Mouse (Mus musculus): Measurements from ENCODE around the gene Wdr66. TPM values are rescaled to one million over a fixed set of nuclear protein-coding genes. Genes with fewer than 3 reads are reported as not detected.
A peak's percentile ranks its signal among the peaks of the same experiment; 100 is the strongest.

Gene Wdr66
- polyA plus RNA-seq, 1 experiment from 2014 or later, result 1.5 TPM

DNA sequence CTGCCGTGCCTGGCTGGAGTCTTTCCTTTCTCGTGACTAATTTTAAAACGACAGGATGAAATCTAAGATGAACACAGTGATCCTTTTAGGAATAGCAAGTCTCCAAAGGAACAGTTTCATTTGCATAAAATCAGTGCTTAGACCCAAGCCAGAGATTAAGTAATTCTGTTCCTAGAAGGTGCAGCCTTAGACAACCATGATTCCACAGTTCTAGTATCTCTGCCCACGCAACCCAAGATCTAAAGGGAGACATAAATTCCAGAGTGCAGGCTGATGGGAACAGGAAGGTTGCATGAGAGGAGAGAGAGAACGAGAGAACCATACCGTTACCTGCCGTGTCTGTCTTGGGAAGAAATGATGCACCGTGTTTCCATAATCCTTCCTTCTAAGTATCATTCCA lies 8.8 kb downstream of the Wdr66 start:
- no peaks in the 10 kb centered on the region for H3K27me3 ChIP-seq (ENCODE audit: control insufficient read depth, insufficient read depth, low read depth, low read length)
- H3K4me2 ChIP-seq (ENCODE audit: low read depth, low read length), result no peak overlapping the region
- H3K9me3 ChIP-seq (ENCODE audit: control insufficient read depth, low read length), result no peaks in the 10 kb centered on the region
- ATAC-seq (ENCODE audit: low read depth), result no peak
- no peaks in the 10 kb centered on the region for H3K36me3 ChIP-seq (ENCODE audit: control insufficient read depth, insufficient read depth, low read length)
- WGBS, result 79% methylated on average over 8 of the region's 8 CpGs
- H3K9ac ChIP-seq (ENCODE audit: low read length), result no peak overlapping the region
- 0 out of 2 replicates have a peak, but pooled peaks cover 9% of the 10 kb centered on the region for H3K4me1 ChIP-seq (replicated peaks; ENCODE audit: control insufficient read depth, insufficient read depth, low read length)
- H3K27ac ChIP-seq (ENCODE audit: low read length), result no peak overlapping the region
- no peak overlapping the region for H3K4me3 ChIP-seq (ENCODE audit: low read length)

GRCm38 (mm10) chr5:123266909-123267308 lies 15.0 kb downstream of the Wdr66 start:
- Histone ChIP-seq H3K9me3 (ENCODE audit: control insufficient read depth, low read length) (peaks cover 2% of the 10 kb centered on the region; the same call in 1 of the 2 replicates), H3K36me3 (ENCODE audit: control insufficient read depth, insufficient read depth, low read length) (no peaks in the 10 kb centered on the region), H3K27me3 (ENCODE audit: control insufficient read depth, insufficient read depth, low read depth, low read length) (no peaks in the 10 kb centered on the region), H3K27ac (ENCODE audit: low read length) (no peak overlapping the region), H3K9ac (ENCODE audit: low read length) (no peak overlapping the region), H3K4me3 (ENCODE audit: low read length) (no peak overlapping the region), H3K4me1 (replicated peaks; ENCODE audit: control insufficient read depth, insufficient read depth, low read length) (no peaks in the 10 kb centered on the region), H3K4me2 (ENCODE audit: low read depth, low read length) (no peak overlapping the region)
- 81% methylated on average over 3 of the region's 3 CpGs for WGBS
- no peak for ATAC-seq (ENCODE audit: low read depth)

DNA sequence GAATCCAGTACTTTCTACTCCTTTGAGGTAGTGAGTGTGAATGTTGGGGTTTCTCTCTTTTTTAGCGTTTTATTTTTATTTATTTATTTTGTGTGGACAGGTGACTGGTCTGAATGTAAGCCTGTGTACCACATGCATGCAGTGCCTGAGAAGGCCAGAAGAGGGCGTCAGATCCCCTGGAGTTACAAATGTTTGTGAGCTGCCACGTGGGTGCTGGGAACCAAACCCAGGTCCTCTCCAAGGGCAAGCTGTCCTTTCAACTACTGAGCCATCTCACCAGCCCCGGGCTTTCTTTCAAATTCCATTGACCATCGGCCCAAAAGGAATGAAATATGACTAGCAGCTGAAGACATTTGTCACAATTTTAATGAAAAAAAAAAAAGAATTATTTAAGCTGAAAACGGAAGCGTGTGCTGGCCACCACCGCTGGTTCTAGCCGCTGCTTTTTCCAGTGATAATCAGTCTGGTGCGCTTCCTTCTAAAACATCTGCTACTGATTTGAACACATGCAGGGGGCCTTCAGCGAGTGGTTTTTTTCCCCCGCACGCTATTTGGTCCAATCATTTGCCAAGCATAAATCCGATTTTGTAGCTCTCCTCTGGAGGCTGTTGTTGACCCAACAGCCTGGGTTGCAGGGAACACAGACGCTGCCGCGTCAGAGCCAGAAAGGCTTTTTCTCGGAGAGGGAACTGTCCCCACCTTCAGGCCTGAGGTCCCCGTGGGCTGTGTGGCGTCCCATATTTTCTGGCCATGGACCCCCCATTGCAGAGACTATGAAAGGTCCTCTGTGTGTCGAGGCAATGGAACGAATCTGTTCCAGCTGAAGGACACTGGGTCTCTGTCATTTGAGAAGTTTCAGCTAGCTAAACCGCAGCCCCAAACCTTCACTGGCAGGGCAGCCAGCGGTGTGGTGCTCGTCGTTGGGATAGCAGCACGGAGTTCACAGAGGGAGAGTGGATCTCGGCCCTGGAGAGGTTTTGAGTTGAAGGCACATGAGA lies 16.9 kb downstream of the Wdr66 start:
- H3K27me3 ChIP-seq (ENCODE audit: control insufficient read depth, insufficient read depth, low read depth, low read length), result no peaks in the 10 kb centered on the region
- no peak overlapping the region for H3K9ac ChIP-seq (ENCODE audit: low read length)
- H3K9me3 ChIP-seq (ENCODE audit: control insufficient read depth, low read length), result peaks cover 2% of the 10 kb centered on the region; the same call in 1 of the 2 replicates
- no peaks in the 10 kb centered on the region for H3K4me1 ChIP-seq (replicated peaks; ENCODE audit: control insufficient read depth, insufficient read depth, low read length)
- no peak overlapping the region for H3K4me3 ChIP-seq (ENCODE audit: low read length)
- H3K36me3 ChIP-seq (ENCODE audit: control insufficient read depth, insufficient read depth, low read length), result no peaks in the 10 kb centered on the region
- no peak overlapping the region for H3K4me2 ChIP-seq (ENCODE audit: low read depth, low read length)
- WGBS, result 78% methylated on average over 28 of the region's 28 CpGs
- H3K27ac ChIP-seq (ENCODE audit: low read length), result no peak overlapping the region
- no peak for ATAC-seq (ENCODE audit: low read depth)

DNA sequence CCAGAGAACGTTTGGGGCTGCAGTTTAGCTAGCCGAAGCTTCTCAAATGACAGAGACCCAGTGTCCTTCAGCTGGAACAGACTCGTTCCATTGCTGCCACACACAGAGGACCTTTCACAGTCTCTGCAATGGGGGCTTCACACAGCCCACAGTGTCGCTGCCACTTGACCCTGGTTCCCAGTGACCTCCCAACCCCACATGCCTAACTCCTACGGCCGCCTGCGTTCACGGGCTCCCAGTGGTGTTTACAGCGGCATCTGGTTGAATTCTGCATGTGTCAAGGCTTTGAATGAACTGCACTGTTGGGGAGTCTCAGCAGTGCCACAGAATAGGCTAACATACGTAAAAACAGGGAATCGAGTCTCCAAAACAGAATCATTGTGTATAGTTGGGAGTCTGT lies 19.0 kb downstream of the Wdr66 start:
- no peak for ATAC-seq (ENCODE audit: low read depth)
- H3K4me2 ChIP-seq (ENCODE audit: low read depth, low read length), result no peak overlapping the region

DNA sequence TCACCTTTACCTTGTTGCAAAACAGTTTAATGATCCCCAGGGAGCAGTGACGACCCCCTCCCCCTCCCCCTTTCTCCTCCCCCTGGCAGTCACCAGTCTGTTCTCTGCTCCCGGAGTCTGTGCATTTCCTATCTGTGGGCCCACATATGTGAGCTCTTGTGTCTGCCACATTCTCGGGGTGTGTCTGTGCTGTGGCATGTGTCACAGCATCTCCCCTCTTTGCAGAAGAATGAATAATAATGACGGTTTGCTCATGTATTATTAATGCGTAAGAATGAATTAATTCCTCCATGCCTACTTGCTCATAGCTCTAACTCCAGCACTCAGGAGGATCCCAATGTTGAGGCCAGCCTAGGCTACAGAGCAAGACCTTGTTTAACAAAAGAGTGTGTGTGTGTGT lies 21.0 kb downstream of the Wdr66 start:
- H3K9me3 ChIP-seq (ENCODE audit: control insufficient read depth, low read length), result peaks cover 2% of the 10 kb centered on the region; the same call in 1 of the 2 replicates
- no peak overlapping the region for H3K4me2 ChIP-seq (ENCODE audit: low read depth, low read length)
- peaks cover 5% of the 10 kb centered on the region; the same call in 1 of the 2 replicates for H3K4me1 ChIP-seq (replicated peaks; ENCODE audit: control insufficient read depth, insufficient read depth, low read length)
- WGBS, result 73% methylated on average over 5 of the region's 5 CpGs
- no peaks in the 10 kb centered on the region for H3K36me3 ChIP-seq (ENCODE audit: control insufficient read depth, insufficient read depth, low read length)
- no peak overlapping the region for H3K4me3 ChIP-seq (ENCODE audit: low read length)
- no peaks in the 10 kb centered on the region for H3K27me3 ChIP-seq (ENCODE audit: control insufficient read depth, insufficient read depth, low read depth, low read length)
- ATAC-seq (ENCODE audit: low read depth), result no peak
- no peak overlapping the region for H3K27ac ChIP-seq (ENCODE audit: low read length)
- no peak overlapping the region for H3K9ac ChIP-seq (ENCODE audit: low read length)

More for the DNA sequence above, 19.0 kb downstream of the Wdr66 start:
- Histone ChIP-seq H3K27ac (ENCODE audit: low read length) (no peak overlapping the region), H3K9ac (ENCODE audit: low read length) (no peak overlapping the region), H3K36me3 (ENCODE audit: control insufficient read depth, insufficient read depth, low read length) (no peaks in the 10 kb centered on the region), H3K9me3 (ENCODE audit: control insufficient read depth, low read length) (peaks cover 2% of the 10 kb centered on the region; the same call in 1 of the 2 replicates), H3K27me3 (ENCODE audit: control insufficient read depth, insufficient read depth, low read depth, low read length) (no peaks in the 10 kb centered on the region), H3K4me1 (replicated peaks; ENCODE audit: control insufficient read depth, insufficient read depth, low read length) (peaks cover 2% of the 10 kb centered on the region; the same call in 1 of the 2 replicates), H3K4me3 (ENCODE audit: low read length) (no peak overlapping the region)
- 62% methylated on average over 11 of the region's 11 CpGs for WGBS

GRCm38 (mm10) chr5:123276636-123277341 lies 24.9 kb downstream of the Wdr66 start:
- Histone ChIP-seq H3K4me1 (replicated peaks; ENCODE audit: control insufficient read depth, insufficient read depth, low read length) (peaks cover 5% of the 10 kb centered on the region; the same call in 1 of the 2 replicates), H3K9ac (ENCODE audit: low read length) (0 out of 2 replicates have a peak overlapping the region, but pooled peaks have one; percentile 11), H3K4me2 (ENCODE audit: low read depth, low read length) (peak overlapping the region; percentile 3; the same call in 1 of the 2 replicates), H3K36me3 (ENCODE audit: control insufficient read depth, insufficient read depth, low read length) (no peaks in the 10 kb centered on the region), H3K27ac (ENCODE audit: low read length) (peak overlapping the region; percentile 79), H3K27me3 (ENCODE audit: control insufficient read depth, insufficient read depth, low read depth, low read length) (no peaks in the 10 kb centered on the region), H3K4me3 (ENCODE audit: low read length) (no peak overlapping the region), H3K9me3 (ENCODE audit: control insufficient read depth, low read length) (no peaks in the 10 kb centered on the region)
- 67% methylated on average over 9 of the region's 9 CpGs for WGBS
- peak; percentile 39; the same call in 1 of the 2 replicates for ATAC-seq (ENCODE audit: low read depth)

DNA sequence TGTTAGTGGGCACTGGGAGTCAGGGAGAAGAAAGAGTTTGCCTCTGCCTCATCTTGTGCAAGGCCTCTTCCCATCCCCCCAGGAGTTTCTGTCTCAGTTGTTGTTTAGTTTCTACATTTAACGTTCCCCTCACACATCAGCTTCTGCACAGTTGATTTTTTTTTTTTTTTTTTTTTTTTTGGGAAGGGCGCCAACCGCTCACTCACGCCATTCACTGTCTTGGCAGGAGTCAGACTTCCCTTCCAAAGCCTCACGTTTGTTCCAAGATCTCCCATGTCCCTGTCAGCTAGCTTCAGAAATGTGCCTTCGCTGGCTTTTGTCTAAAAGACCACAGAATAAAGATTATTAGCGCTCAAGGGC lies 25.4 kb downstream of the Wdr66 start:
- H3K27ac ChIP-seq (ENCODE audit: low read length), result peak overlapping the region; percentile 79

DNA sequence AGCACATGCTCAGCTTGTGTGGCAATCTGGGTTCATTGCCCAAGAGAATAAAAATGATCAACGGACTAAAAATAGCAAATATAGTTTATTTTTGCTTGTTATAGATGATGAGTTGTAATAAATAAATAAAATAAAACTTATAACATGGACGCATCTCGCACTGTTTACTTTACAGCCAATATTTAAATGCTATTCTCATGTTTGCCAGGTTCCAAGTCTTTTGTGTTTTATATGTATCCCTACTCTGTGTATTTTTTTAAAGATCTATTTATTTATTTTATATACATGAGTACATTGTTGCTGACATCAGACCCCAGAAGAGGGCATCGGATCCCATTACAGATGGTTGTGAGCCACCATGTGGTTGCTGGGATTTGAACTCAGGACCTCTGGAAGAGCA lies 25.8 kb downstream of the Wdr66 start:
- Histone ChIP-seq H3K4me1 (replicated peaks; ENCODE audit: control insufficient read depth, insufficient read depth, low read length) (peaks cover 5% of the 10 kb centered on the region; the same call in 1 of the 2 replicates), H3K9me3 (ENCODE audit: control insufficient read depth, low read length) (no peaks in the 10 kb centered on the region), H3K4me2 (ENCODE audit: low read depth, low read length) (no peak overlapping the region), H3K4me3 (ENCODE audit: low read length) (no peak overlapping the region), H3K36me3 (ENCODE audit: control insufficient read depth, insufficient read depth, low read length) (no peaks in the 10 kb centered on the region), H3K27ac (ENCODE audit: low read length) (no peak overlapping the region; the same call in 1 of the 2 replicates), H3K27me3 (ENCODE audit: control insufficient read depth, insufficient read depth, low read depth, low read length) (no peaks in the 10 kb centered on the region), H3K9ac (ENCODE audit: low read length) (no peak overlapping the region)
- ATAC-seq (ENCODE audit: low read depth), result peak; percentile 65
- 56% methylated on average over 4 of the region's 4 CpGs for WGBS

More for the DNA sequence above, 25.4 kb downstream of the Wdr66 start:
- Histone ChIP-seq H3K4me1 (replicated peaks; ENCODE audit: control insufficient read depth, insufficient read depth, low read length) (peaks cover 5% of the 10 kb centered on the region; the same call in 1 of the 2 replicates), H3K9ac (ENCODE audit: low read length) (no peak overlapping the region), H3K4me3 (ENCODE audit: low read length) (no peak overlapping the region), H3K27me3 (ENCODE audit: control insufficient read depth, insufficient read depth, low read depth, low read length) (no peaks in the 10 kb centered on the region), H3K4me2 (ENCODE audit: low read depth, low read length) (no peak overlapping the region), H3K36me3 (ENCODE audit: control insufficient read depth, insufficient read depth, low read length) (no peaks in the 10 kb centered on the region), H3K9me3 (ENCODE audit: control insufficient read depth, low read length) (no peaks in the 10 kb centered on the region)
- ATAC-seq (ENCODE audit: low read depth), result peak; percentile 90
- 35% methylated on average over 7 of the region's 7 CpGs for WGBS

- H3K4me1 ChIP-seq (replicated peaks; ENCODE audit: control insufficient read depth, insufficient read depth, low read length), result peaks cover 5% of the 10 kb centered on the region; the same call in 1 of the 2 replicates
- no peak overlapping the region for H3K4me2 ChIP-seq (ENCODE audit: low read depth, low read length)
- H3K27ac ChIP-seq (ENCODE audit: low read length), result no peak overlapping the region
- H3K4me3 ChIP-seq (ENCODE audit: low read length), result no peak overlapping the region
- H3K9me3 ChIP-seq (ENCODE audit: control insufficient read depth, low read length), result no peaks in the 10 kb centered on the region
- WGBS, result 83% methylated on average over 4 of the region's 4 CpGs
- H3K27me3 ChIP-seq (ENCODE audit: control insufficient read depth, insufficient read depth, low read depth, low read length), result no peaks in the 10 kb centered on the region
- H3K9ac ChIP-seq (ENCODE audit: low read length), result no peak overlapping the region
- ATAC-seq (ENCODE audit: low read depth), result no peak
- H3K36me3 ChIP-seq (ENCODE audit: control insufficient read depth, insufficient read depth, low read length), result no peaks in the 10 kb centered on the region
Observed at GRCm38 (mm10) chr5:123279248-123279647, 27.3 kb downstream of the Wdr66 start.
